24 mouse cellular contexts compared by ENCODE assay signal in the genomic region with DNA sequence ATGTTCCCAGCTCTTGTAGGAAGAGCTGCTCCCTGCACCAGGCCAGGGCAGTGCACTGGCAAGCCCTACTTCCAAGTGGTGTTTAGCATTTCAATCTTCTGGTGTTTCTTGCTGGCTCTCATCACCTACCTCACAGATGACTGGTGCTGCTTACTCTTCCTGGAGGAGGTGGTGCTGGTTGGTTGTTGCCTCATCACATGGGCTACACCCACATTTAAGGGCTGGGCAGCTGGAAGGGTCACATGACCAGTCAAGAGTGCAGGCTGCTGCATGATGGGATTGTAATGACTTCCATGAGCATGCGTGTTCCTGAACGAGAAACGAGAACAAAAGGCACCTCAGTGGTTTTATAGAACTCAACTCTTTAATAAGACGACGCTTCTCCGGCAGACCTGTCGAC. TPM values are rescaled to one million over a fixed set of nuclear protein-coding genes. Genes with fewer than 3 reads are reported as not detected.
DNase-seq lines count a peak whose midpoint lies in the region; ATAC-seq and TF ChIP-seq lines count a peak whose summit lies in the region.
"Had no signal": no experiment of that assay in that cellular context is flagged by ENCODE, and none has a peak within 500 bp of the region (broad histone marks: within the 10 kb centered on the region; RNA-seq: fewer than 3 reads in every experiment).

No protein-coding gene starts in this region.

- H3K9me3 ChIP-seq in MEL (replicated peaks; ENCODE audit: insufficient read depth, low read length): no peaks in the 10 kb centered on the region
- H3K9me3 ChIP-seq in hindbrain, embryonic 13.5 days: no peaks in the 10 kb centered on the region
- H3K9me3 ChIP-seq: embryonic facial prominence, embryonic 12.5 days; forebrain, embryonic 13.5 days; G1E; heart, embryonic 13.5 days; hindbrain, embryonic 12.5 days had no signal

- no peak for TF ChIP-seq RAD21 in MEL (IDR thresholded peaks at IDR 0.05; ENCODE audit: low read depth, low read length)

- peaks cover 0 to 4% of the 10 kb centered on the region in 2 experiments; a peak in 3 of 4 replicates for H3K36me3 ChIP-seq in MEL (ENCODE audit: control insufficient read depth in 1 of 2, insufficient read depth in 2 of 2, low read length in 2 of 2)
- peaks cover 18% of the 10 kb centered on the region for H3K36me3 ChIP-seq in myocyte (ENCODE audit: control insufficient read depth, insufficient read depth)
- peaks cover 76% of the 10 kb centered on the region for H3K36me3 ChIP-seq in hindbrain, embryonic 13.5 days

- peak; percentile 42 for DNase-seq in retina, postnatal 1 day
- no peak for DNase-seq in retina, embryonic 14.5 days (ENCODE audit: low spot score)
- DNase-seq in MEL (ENCODE audit: low read depth, low spot score): no peak
- no peak for DNase-seq in adrenal gland, postnatal 4 days (ENCODE audit: low spot score in 2 of 2)
- no peak for DNase-seq in lung, postnatal 36 days
- DNase-seq: adrenal gland, adult 2 months; adrenal gland, postnatal 25 days; cerebellum, adult 11 months; cerebellum, adult 8-10 months; cerebellum, postnatal 14 days; forebrain, postnatal 0 days; gastrocnemius, postnatal 14 days; heart, postnatal 36 days had no signal

- TF ChIP-seq POLR2A in MEL (IDR thresholded peaks at IDR 0.05; ENCODE audit: control insufficient read depth in 1 of 2, insufficient read depth in 1 of 2, low read depth in 1 of 2, low read length in 2 of 2, poor library complexity in 1 of 2) (no peak), myocyte (IDR thresholded peaks at IDR 0.05; ENCODE audit: insufficient read length, low read depth) (no peak)

- no peak for TF ChIP-seq EP300 in MEL (IDR thresholded peaks at IDR 0.05; ENCODE audit: low read depth in 1 of 2, low read length in 2 of 2)

- TF ChIP-seq CTCF in MEL (IDR thresholded peaks at IDR 0.05 in 2 of 3, conservative IDR thresholded peaks at IDR 0.05 in 1 of 3; ENCODE audit: control insufficient read depth in 1 of 3, insufficient read depth in 1 of 3, low read depth in 2 of 3, low read length in 3 of 3, poor library complexity in 1 of 3, severe bottlenecking in 1 of 3): no peak

- WGBS in hindbrain, embryonic 13.5 days: 88% methylated on average over 7 of the region's 7 CpGs

- H3K4me3 ChIP-seq in MEL (ENCODE audit: control insufficient read depth in 1 of 2, insufficient read depth in 1 of 2, low read depth in 2 of 2, low read length in 2 of 2) (no peak overlapping the region), myocyte (no peak overlapping the region)
- H3K4me3 ChIP-seq in hindbrain, embryonic 13.5 days: no peak overlapping the region
- H3K4me3 ChIP-seq: embryonic facial prominence, embryonic 12.5 days; forebrain, embryonic 13.5 days; heart, embryonic 13.5 days; hindbrain, embryonic 12.5 days had no signal

- peaks cover 3 to 10% of the 10 kb centered on the region in 2 experiments; a peak in 3 of 4 replicates for H3K4me1 ChIP-seq in MEL (ENCODE audit: control insufficient read depth in 1 of 2, insufficient read depth in 2 of 2, low read length in 2 of 2)
- H3K4me1 ChIP-seq in hindbrain, embryonic 13.5 days (replicated peaks): peaks cover 7% of the 10 kb centered on the region; the same call in 1 of the 2 replicates
- H3K4me1 ChIP-seq: embryonic facial prominence, embryonic 12.5 days; forebrain, embryonic 13.5 days had no signal

- H3K4me2 ChIP-seq in myocyte (ENCODE audit: low read depth): no peak overlapping the region
- H3K4me2 ChIP-seq in hindbrain, embryonic 13.5 days: no peak overlapping the region
- H3K4me2 ChIP-seq: embryonic facial prominence, embryonic 12.5 days; forebrain, embryonic 13.5 days; heart, embryonic 13.5 days; hindbrain, embryonic 12.5 days had no signal

- H3K27ac ChIP-seq in MEL (ENCODE audit: control insufficient read depth, low read depth, low read length): no peak overlapping the region
- no peak overlapping the region for H3K27ac ChIP-seq in hindbrain, embryonic 13.5 days
- H3K27ac ChIP-seq: embryonic facial prominence, embryonic 12.5 days; forebrain, embryonic 13.5 days; heart, embryonic 13.5 days; hindbrain, embryonic 12.5 days; hindbrain, postnatal 0 days had no signal

- H3K79me2 ChIP-seq in MEL (ENCODE audit: control insufficient read depth, insufficient read depth, low read length, poor library complexity) (no peaks in the 10 kb centered on the region), myocyte (ENCODE audit: control insufficient read depth, insufficient read depth) (no peaks in the 10 kb centered on the region)

- no peak overlapping the region for H3ac ChIP-seq in myocyte (ENCODE audit: control insufficient read depth, insufficient read length)

- H3K27me3 ChIP-seq in MEL (ENCODE audit: control insufficient read depth in 1 of 2, insufficient read depth in 2 of 2, low read length in 2 of 2) (no peaks in the 10 kb centered on the region), myocyte (ENCODE audit: control insufficient read depth, insufficient read depth, insufficient read length) (no peaks in the 10 kb centered on the region)
- no peaks in the 10 kb centered on the region for H3K27me3 ChIP-seq in hindbrain, embryonic 13.5 days
- H3K27me3 ChIP-seq: embryonic facial prominence, embryonic 12.5 days; forebrain, embryonic 13.5 days; heart, embryonic 13.5 days; hindbrain, embryonic 12.5 days; Patski had no signal

- no peak overlapping the region for H3K9ac ChIP-seq in MEL (ENCODE audit: control insufficient read depth, low read depth, low read length, poor library complexity, severe bottlenecking)
- H3K9ac ChIP-seq in hindbrain, embryonic 13.5 days: no peak overlapping the region
- H3K9ac ChIP-seq: embryonic facial prominence, embryonic 12.5 days; forebrain, embryonic 13.5 days; forebrain, postnatal 0 days; heart, embryonic 13.5 days; hindbrain, embryonic 12.5 days had no signal

- ATAC-seq in hindbrain, embryonic 13.5 days (ENCODE audit: low FRiP score): no peak
- ATAC-seq: forebrain, postnatal 0 days; hindbrain, postnatal 0 days; Patski had no signal

TF ChIP-seq in MEL, 35 proteins besides CTCF, POLR2A, EP300 and RAD21:
- TF ChIP-seq MAX (IDR thresholded peaks at IDR 0.05; ENCODE audit: low read length) (no peak), USF1 (IDR thresholded peaks at IDR 0.05; ENCODE audit: low read depth, low read length) (peak; percentile 51; the same call in 1 of the 2 replicates), E2F4 (IDR thresholded peaks at IDR 0.05; ENCODE audit: borderline replicate concordance, low read depth, low read length) (no peak), NRF1 (IDR thresholded peaks at IDR 0.05; ENCODE audit: insufficient read depth, low read depth, low read length, poor library complexity, severe bottlenecking) (no peak), MEF2A (IDR thresholded peaks at IDR 0.05; ENCODE audit: extremely low read depth, insufficient replicate concordance, low read depth, low read length, poor library complexity, severe bottlenecking) (no peak), MYB (IDR thresholded peaks at IDR 0.05; ENCODE audit: low read depth, low read length) (no peak), TCF12 (IDR thresholded peaks at IDR 0.05; ENCODE audit: low read depth, low read length) (no peak), USF2 (IDR thresholded peaks at IDR 0.05; ENCODE audit: borderline replicate concordance in 1 of 2, insufficient read depth in 1 of 2, low read depth in 1 of 2, low read length in 2 of 2) (no peak), SMC3 (IDR thresholded peaks at IDR 0.05; ENCODE audit: low read depth, low read length) (no peak)

TF ChIP-seq in myocyte, 11 proteins besides CTCF, POLR2A, EP300 and RAD21:
- TF ChIP-seq USF1 (IDR thresholded peaks at IDR 0.05; ENCODE audit: low read depth) (peak; percentile 10), TCF3 (IDR thresholded peaks at IDR 0.05; ENCODE audit: insufficient read length, low read depth) (no peak), MYOD1 (IDR thresholded peaks at IDR 0.05; ENCODE audit: control insufficient read depth in 1 of 3, insufficient read length in 2 of 3, low read depth in 2 of 3) (no peak), POLR2AphosphoS2 (IDR thresholded peaks at IDR 0.05; ENCODE audit: insufficient read length, low read depth) (no peak)

RNA-seq across cellular contexts. Expression of a gene that starts 55.8 kb away (rescaled TPM):
- 5.3 and 6.0 TPM in 2 replicates for total RNA-seq in MEL (2012; rRNA removed)
- 10 to 100 TPM in 1 of 2 experiments, not detected in 1; 10.4 TPM for polyA plus RNA-seq in MEL (2012; ENCODE audit: insufficient read depth in 1 of 2, insufficient read length in 2 of 2, low read depth in 1 of 2, low replicate concordance in 2 of 2, missing spikeins in 1 of 2)
- 0.19 TPM for polyA plus RNA-seq in myocyte (2012; fragmentation: generic; extraction: Trizol)
- 8.9 and 11.2 TPM in 2 replicates for polyA plus RNA-seq in hindbrain, embryonic 13.5 days (2015; fragmentation: Nextera tagmentation; extraction: Ambion mirVana)
- 1 to 10 TPM; 6.0 to 7.0 TPM for total RNA-seq in adrenal gland, postnatal 4 days (2021)
- total RNA-seq: common myeloid progenitor, adult 5-6 weeks; G1E; gastrocnemius, adult 18-20 months had no signal
- polyA plus RNA-seq: G1E had no signal
